Mouse (Mus musculus): ENCODE measurements at regions not wholly inside any gene's neighbourhood (a gene's known extent, or its start where the extent isn't known, plus 50 kb on each side); places are given as distances from the start of the nearest gene placed in this dataset.

- DNase-seq = no peak
Observed at GRCm38 (mm10) chr6:140938025-140938424, 208.9 kb downstream of the Gm11077 start.

DNA sequence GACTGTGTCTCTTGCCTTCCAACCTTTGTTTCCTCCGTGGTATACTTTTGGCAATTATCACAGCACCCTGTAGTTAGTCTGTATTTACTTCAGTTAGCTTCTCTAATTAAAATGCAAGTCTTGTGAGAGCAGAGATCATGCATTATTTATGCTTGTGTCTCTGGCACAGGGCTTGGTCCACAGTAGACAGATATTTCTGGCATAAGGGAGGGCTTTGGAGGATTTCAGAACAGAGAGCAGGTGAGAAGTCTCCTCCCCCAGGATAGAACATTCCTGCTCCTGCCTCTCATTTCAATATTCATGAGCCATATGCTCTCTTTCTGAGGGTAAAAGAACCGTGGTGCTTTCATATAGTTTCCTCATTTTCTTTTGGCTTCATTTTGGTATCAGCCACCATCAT, 217.6 kb downstream of the Gm11077 start:
- peak; percentile 6 for DNase-seq

- DNase-seq = no peak
Observed at GRCm38 (mm10) chr6:140950483-140950882, 221.4 kb downstream of the Gm11077 start.

DNA sequence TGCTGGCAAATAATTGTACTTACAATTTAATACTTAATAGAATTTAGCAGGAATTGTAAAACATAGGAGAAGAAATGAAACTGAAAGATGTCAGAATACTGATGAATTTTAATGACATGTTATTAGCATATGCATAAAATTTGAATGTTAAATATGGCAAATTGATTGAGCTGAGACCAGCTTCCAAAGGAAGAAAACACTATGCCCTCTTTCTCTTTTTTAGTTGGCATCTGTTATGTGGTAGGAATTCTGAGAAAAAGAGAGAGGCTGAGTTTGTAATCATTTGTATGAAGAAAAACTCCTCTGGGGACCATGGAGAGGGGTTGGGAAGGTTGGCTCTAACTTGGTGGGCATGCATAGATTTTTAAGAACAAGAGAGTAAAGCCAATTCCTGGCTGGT, 224.2 kb downstream of the Gm11077 start:
- DNase-seq = no peak

- no peak for DNase-seq
Observed at GRCm38 (mm10) chr6:140953721-140954120, 224.6 kb downstream of the Gm11077 start.

DNA sequence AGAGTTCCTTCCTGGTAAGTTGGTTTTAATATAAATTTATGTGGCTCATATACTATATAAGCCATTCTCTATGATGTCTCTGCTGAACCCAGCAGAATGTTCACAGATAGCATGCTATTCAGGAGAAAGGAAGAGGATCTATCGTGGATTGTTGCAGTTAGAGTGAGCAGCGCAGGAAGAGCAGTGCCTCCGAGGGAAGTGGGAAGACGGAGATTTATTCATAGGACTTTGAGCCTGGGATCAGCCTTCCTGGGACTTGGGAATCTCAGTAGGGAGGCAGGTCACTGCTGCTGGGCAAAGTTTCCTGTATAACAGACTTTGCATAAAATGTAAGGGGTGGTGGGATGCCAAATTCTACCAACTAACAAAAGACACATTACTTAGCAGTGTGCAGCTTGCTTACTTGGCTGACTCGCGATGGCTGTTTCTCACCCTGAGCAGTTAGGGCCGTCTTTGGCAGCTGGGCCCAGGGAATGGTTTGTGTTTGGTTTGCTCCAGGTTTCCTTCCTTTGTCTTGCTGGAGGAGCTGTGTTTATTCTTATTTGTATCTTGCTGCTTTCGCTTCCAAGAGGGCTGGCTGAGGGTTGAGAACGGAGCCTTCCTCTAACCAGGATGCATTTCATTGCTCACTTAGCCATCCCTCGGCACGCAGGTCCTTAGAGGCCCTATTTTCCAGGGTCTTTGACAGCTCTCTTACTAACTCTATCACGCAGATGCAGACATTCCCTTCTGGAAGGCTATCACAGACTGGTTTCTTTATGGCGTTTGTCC, 226.9 kb downstream of the Gm11077 start:
- peak; percentile 21 for DNase-seq

- DNase-seq = no peak
Observed at GRCm38 (mm10) chr6:140956522-140956863, 227.4 kb downstream of the Gm11077 start.

- DNase-seq = peak; percentile 70
Observed at GRCm38 (mm10) chr6:140961987-140962386, 232.9 kb downstream of the Gm11077 start.

DNA sequence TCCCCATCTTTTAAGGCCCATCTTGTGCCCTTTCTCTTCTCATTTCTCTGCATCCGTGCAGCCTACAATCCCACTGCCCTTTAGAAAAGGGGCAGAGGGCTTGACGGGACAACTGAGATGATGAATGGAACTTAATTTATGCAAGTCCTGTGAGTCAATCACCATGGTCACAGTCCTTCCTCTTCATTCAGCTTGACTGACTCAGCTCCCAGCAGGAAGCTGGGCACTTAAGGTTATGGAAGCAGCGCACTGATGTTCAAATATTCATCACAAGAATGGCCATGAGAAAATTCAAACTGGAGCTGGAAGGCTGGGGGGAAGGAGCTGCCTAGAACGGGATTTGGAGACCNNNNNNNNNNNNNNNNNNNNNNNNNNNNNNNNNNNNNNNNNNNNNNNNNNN, 233.5 kb downstream of the Gm11077 start:
- DNase-seq = peak; percentile 6

DNA sequence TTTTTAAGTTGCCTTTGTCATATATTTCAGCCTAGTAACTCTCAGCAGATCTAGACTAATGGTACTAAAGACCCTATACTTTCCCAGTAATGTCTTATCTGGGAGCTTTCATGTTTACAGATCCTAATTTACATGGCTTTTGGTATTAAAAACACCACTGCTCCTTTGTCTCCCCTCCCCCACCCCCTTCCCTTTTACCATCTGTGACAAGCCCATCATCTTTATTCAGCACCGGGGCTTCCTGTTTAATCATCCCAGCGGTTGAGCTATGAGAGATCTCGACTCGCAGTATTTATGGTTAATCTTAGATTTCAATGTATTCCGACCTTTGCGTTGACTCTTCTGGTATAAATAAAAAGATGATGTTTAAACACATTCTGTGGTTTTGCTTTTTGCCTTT, 244.6 kb downstream of the Gm11077 start:
- DNase-seq = no peak

DNA sequence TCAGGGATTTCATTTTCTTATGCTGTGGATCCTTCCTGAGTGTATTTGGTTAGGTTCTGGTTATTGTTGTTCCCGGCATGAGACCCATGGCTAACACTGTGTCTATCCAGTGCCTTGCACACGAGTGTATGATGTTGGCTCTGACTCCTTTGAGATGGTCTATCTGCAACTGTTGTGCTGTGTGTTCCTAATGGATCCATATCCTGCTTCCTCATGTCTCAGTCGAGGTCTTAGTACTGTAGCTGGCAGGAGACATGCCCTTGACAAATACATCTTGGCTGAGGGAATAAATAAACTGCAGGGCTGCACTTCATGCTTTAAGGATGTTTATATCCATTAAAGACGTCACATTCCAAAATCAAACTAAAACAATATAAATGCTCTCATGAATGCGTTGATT, 247.9 kb downstream of the Gm11077 start:
- DNase-seq = no peak

- DNase-seq = no peak
Observed at GRCm38 (mm10) chr6:140983610-140984009, 254.5 kb downstream of the Gm11077 start.

- DNase-seq = no peak
Observed at GRCm38 (mm10) chr6:140984249-140984648, 255.2 kb downstream of the Gm11077 start.

GRCm38 (mm10) chr6:140993643-140994580, 255.2 kb upstream of the Pde3a start:
- DNase-seq = no peak

DNA sequence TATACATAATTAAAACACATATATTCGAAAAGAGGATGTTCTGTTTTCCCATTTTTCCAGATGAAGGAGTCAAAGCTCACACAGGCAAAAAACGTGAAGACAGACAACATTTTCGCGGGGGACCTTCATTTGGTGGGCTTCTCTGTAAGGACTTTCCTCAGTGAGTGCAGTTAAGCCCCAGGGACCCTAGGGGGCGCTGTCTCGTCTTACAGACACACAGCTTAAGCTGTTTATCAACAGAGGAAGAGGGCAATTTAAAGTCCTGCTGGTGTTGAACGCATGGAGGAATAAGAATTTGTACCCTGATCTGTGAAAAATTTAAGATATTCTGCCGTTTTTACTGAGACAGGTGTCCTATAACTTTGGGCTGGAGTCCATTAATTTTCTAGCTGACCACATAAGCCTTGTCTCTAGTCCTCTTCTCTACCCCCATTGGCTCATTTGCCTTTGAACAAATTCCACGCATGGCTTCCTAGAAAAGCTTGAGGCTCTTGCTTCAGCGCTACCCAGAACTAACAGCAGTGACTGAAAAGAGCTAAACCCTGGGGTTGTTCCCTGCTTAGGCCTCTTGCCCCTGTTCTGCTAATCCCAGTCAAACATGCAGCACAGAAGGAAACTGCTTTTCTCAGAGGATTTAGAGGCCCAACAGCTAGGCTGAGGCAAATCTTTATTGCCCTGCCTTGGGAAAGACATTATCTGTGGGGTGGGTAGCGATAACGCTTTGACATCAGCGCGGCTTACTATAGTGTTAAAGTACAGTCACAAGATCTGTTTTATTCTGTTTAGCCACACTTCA, 253.5 kb upstream of the Pde3a start:
- no peak for DNase-seq

DNA sequence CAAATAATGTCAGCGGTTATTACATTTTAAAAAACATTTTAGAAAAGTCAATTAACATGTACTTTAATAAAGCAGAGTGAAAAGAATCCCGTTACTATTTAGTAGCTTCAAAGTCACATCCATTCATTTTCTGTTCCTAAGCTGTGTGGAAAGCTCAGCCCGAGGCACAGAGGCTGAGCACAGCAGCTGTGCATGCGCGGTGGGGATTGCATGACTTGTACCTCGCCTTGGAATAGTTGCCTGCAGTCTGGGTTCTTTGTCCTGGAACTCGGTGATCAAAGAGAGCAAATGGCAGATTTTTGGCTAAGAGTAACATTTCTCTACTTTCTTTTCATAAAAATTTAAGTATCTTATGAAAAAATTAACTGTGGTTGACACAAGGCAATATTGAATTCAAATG, 251.0 kb upstream of the Pde3a start:
- no peak for DNase-seq

DNA sequence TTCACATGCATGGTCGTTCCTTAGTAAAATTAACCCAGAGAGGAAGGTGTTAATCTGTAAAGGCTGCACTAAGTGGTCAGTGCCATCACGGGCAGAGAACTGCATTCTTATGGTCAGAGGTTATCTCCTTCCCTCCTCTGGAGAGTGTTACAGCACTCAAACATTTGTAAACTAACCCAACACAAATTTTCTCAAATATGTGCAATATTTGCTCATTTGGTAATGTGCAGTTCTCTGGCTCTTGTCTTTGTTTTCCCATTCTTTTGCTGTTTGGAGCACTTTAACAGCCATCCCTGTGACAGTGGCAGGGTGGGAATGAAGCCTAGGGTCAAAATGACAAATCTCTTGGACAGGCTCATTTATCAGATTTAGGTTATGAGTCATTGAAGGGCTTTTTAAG, 248.5 kb upstream of the Pde3a start:
- peak; percentile 54 for DNase-seq

- DNase-seq = no peak
Observed at GRCm38 (mm10) chr6:141001306-141001705, 247.8 kb upstream of the Pde3a start.

- no peak for DNase-seq
Observed at GRCm38 (mm10) chr6:141015055-141015681, 233.9 kb upstream of the Pde3a start.

DNA sequence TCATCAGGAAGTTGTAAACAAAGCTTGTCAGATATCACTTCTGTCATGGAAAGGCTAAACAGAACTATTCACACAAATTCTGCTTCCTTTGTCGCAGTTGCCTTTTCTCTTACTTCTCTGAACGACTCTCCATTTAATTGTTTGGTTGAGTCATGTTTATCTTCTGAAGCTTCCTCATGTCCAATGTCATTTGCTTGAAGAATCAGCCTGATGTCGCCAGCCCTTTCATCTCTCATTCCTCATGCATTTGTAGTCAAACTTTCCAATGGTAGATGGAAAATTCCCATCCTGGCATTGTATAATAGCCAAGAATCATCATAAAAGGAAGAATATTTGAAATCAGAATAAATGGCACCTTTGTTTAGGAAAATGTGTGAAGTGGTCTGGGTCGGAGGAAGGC, 225.6 kb upstream of the Pde3a start:
- no peak for DNase-seq

GRCm38 (mm10) chr6:141027353-141027752, 221.7 kb upstream of the Pde3a start:
- DNase-seq = no peak

GRCm38 (mm10) chr6:141027787-141028186, 221.3 kb upstream of the Pde3a start:
- no peak for DNase-seq

DNA sequence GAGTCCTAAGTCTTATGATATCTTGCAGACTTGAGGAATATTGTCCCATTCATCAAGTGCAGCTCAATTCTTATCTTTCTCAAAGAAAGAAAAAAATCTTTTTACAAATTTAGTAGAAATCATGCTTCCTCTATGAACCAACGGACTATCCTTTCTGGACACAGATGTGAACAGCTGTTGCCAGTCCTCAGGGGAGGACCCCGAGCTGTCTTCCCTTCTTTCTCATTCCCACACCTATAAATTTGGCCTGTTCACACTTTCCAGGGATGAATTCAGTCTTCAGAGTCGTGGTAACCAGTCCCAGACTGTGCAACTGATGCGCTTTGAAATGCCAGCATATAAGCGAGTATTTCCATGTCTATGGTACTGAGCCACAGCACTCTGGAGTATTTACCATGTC, 214.2 kb upstream of the Pde3a start:
- DNase-seq = peak; percentile 32

Data from kidney, postnatal 14 days (tissue).